Mouse (Mus musculus) hindbrain, embryonic 15.5 days (tissue): Measurements from ENCODE around the gene Zfhx3. TPM values are rescaled to one million over a fixed set of nuclear protein-coding genes. Genes with fewer than 3 reads are reported as not detected.

Source experiments
- ATAC-seq: fragments of 200-750 bp; cut with Nextera tagmentation; 2 replicates; pipeline ENCODE4 v1.8.0; 2017; ENCODE audit warnings: low read depth, moderate number of reproducible peaks, moderate TSS enrichment; ENCODE audit not compliant: low FRiP score
- H3K27ac ChIP-seq: fragments of 300-500 bp; sonication (generic); replicated peaks from 2 replicates; pipeline ENCODE4 v1.5.1; 2015; ENCODE audit warnings: mild to moderate bottlenecking, inconsistent platforms
- H3K27me3 ChIP-seq: fragments of 300-500 bp; sonication (generic); 2 replicates; pipeline ENCODE4 v1.6.1; 2015; ENCODE audit warnings: control low read depth, inconsistent platforms
- H3K36me3 ChIP-seq: fragments of 300-500 bp; sonication (generic); 2 replicates; pipeline ENCODE4 v1.6.1; 2015; ENCODE audit warnings: control low read depth, inconsistent platforms
- H3K4me1 ChIP-seq: fragments of 300-500 bp; sonication (generic); replicated peaks from 2 replicates; pipeline ENCODE4 v1.6.1; 2015; ENCODE audit warnings: control low read depth, inconsistent platforms
- H3K4me2 ChIP-seq: fragments of 300-500 bp; sonication (generic); 2 replicates; pipeline ENCODE4 v1.6.1; 2015; ENCODE audit warnings: moderate library complexity, mild to moderate bottlenecking, inconsistent platforms
- H3K4me3 ChIP-seq: fragments of 300-500 bp; sonication (generic); 2 replicates; pipeline ENCODE4 v1.5.1; 2015; ENCODE audit warnings: mild to moderate bottlenecking, inconsistent platforms
- H3K9ac ChIP-seq: fragments of 300-500 bp; sonication (generic); 2 replicates; pipeline ENCODE4 v1.6.1; 2015; ENCODE audit warnings: inconsistent platforms
- H3K9me3 ChIP-seq: fragments of 300-500 bp; sonication (generic); 2 replicates; pipeline ENCODE4 v1.6.1; 2016; ENCODE audit warnings: control low read depth, inconsistent platforms
- WGBS: fragments of 180-500 bp; shearing (Covaris S2); methylation state at CpG from one replicate; pipeline ENCODE4 v1.1.7; 2015; 5-methylcytosine and 5-hydroxymethylcytosine counted together
- polyA plus RNA-seq: library from polyadenylated mRNA; unstranded; fragments of >200 nt; fragmentation: Nextera tagmentation; extraction: Ambion mirVana; gene quantifications from 2 replicates; pipeline ENCODE4 v1.2.1, GENCODE M21; 2015

The Zfhx3 gene
- polyA plus RNA-seq, 1 experiment from 2014 or later, result 23.5 TPM

DNA sequence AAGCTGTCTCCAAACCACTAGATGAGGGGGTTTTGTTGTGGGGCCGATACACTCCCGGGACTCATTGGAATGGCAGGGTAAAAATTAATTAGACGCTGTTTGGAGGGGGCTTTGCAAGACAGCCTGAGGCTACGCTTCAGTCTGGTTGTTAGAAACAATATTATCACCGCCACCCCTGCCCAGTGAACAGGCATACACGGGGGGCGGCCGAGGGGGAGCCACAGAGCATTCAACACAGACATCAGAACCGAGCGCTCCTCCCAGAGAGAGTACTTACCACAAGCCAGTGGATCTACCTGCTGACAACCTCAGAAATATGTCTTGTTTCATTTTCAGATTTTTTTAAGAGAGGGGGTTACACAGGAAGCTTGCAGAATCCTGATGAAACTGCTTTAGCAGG, 635.9 kb downstream of the Zfhx3 start:
- WGBS, result 46% methylated on average over 10 of the region's 10 CpGs
- no peak for ATAC-seq

DNA sequence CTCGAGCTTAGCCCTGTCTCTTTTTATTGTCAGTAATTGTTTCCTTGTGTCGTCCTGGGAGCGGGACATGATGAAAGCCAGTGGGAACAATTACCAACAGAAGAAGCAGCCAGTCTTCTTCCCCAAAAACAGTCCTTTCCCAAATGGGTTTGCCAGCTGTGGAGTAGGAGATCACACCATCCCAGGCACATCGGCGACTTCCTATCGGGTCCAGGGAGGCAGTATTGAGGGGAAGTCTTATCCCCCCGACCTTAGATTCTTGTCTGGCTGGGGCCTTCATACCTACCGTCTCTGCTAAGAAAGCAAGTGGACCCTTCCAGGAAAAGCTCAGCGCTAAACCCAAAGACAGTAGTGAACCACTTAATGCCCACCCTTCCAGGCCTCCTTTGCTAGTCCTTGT, 637.4 kb downstream of the Zfhx3 start:
- no peak overlapping the region for H3K4me3 ChIP-seq
- 65% methylated on average over 9 of the region's 9 CpGs for WGBS
- ATAC-seq, result no peak
- no peaks in the 10 kb centered on the region for H3K36me3 ChIP-seq
- no peak overlapping the region for H3K9ac ChIP-seq
- H3K27ac ChIP-seq, result no peak overlapping the region
- H3K27me3 ChIP-seq, result peaks cover 7% of the 10 kb centered on the region; the same call in 1 of the 2 replicates
- no peaks in the 10 kb centered on the region for H3K9me3 ChIP-seq
- no peak overlapping the region for H3K4me2 ChIP-seq
- H3K4me1 ChIP-seq, result peaks cover 14% of the 10 kb centered on the region; the same call in 1 of the 2 replicates

More for the DNA sequence above, 635.9 kb downstream of the Zfhx3 start:
- Histone ChIP-seq H3K9me3 (no peaks in the 10 kb centered on the region), H3K4me2 (no peak overlapping the region), H3K36me3 (no peaks in the 10 kb centered on the region), H3K27me3 (peaks cover 10% of the 10 kb centered on the region; the same call in 1 of the 2 replicates), H3K4me3 (no peak overlapping the region), H3K9ac (no peak overlapping the region), H3K4me1 (peaks cover 14% of the 10 kb centered on the region; the same call in 1 of the 2 replicates), H3K27ac (no peak overlapping the region)

DNA sequence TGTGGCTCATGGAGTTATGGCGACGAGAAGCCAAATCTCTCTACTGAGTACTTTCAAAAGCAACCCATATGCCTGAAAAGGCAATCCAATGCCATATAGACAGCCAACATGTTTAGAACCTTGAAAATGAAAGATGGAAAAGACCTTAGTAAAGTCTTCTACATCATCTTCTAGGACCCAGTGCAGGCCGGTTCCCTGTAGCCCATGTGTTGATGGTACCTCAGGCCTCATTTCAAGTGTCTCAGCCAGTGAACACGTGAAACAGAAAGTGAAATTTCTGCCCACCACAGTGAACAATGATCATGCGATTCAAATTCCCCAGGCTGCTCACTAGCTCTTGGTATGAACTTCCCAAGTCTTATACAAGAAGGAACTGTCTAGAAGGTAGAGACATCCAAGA, 637.9 kb downstream of the Zfhx3 start:
- Histone ChIP-seq H3K27ac (no peak overlapping the region), H3K4me1 (peaks cover 14% of the 10 kb centered on the region; the same call in 1 of the 2 replicates), H3K36me3 (no peaks in the 10 kb centered on the region), H3K9me3 (no peaks in the 10 kb centered on the region), H3K9ac (no peak overlapping the region), H3K27me3 (peaks cover 6% of the 10 kb centered on the region; the same call in 1 of the 2 replicates), H3K4me2 (no peak overlapping the region), H3K4me3 (no peak overlapping the region)
- 93% methylated on average over 5 of the region's 5 CpGs for WGBS
- no peak for ATAC-seq

DNA sequence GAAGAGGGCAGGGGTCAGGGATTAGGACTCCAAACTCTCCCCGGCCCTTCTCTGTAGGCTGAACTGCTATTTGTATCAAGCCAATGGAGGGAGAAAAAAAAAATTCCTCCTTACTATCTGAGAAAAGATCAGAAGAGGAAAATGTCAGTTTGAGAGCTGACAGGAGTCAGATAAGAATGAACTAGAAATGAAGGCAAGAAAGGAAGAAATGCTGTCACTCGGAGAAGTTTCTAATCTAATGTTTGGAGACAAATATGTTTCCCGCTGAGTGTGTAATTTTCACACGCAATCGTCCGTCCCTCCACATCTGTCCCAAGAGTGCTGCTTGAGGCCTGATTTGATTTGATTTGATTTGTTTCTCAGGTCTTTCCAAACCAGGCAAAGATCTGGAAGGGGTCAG, 639.1 kb downstream of the Zfhx3 start:
- peaks cover 14% of the 10 kb centered on the region; the same call in 1 of the 2 replicates for H3K4me1 ChIP-seq
- no peak overlapping the region for H3K4me3 ChIP-seq
- 62% methylated on average over 6 of the region's 6 CpGs for WGBS
- H3K27ac ChIP-seq, result no peak overlapping the region
- H3K27me3 ChIP-seq, result peaks cover 6% of the 10 kb centered on the region; the same call in 1 of the 2 replicates
- no peak overlapping the region for H3K9ac ChIP-seq
- H3K4me2 ChIP-seq, result no peak overlapping the region
- ATAC-seq, result no peak
- H3K36me3 ChIP-seq, result no peaks in the 10 kb centered on the region
- H3K9me3 ChIP-seq, result no peaks in the 10 kb centered on the region

DNA sequence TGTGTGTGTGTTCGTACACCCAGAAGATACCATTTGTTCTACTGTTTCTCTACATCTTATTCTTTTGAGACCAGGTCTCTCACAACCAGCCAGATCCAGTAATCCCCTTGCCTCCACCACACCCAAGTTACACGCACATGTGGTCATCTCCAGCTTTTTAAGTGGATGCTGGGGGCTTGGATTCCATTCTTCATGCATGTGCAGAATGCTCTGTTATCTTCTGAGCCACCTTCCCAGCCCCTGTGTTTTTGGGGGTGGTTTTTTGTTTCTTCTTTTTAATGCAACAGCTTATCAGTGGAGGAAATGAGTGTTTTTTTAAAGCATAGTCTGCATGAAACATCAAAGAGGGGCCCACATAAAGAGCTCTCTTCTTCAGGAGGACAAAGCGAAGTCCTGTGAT, 639.8 kb downstream of the Zfhx3 start:
- no peak for ATAC-seq
- H3K9ac ChIP-seq, result no peak overlapping the region
- H3K4me3 ChIP-seq, result no peak overlapping the region
- no peak overlapping the region for H3K4me2 ChIP-seq
- peaks cover 6% of the 10 kb centered on the region; the same call in 1 of the 2 replicates for H3K27me3 ChIP-seq
- H3K27ac ChIP-seq, result no peak overlapping the region
- no peaks in the 10 kb centered on the region for H3K9me3 ChIP-seq
- H3K36me3 ChIP-seq, result no peaks in the 10 kb centered on the region
- peaks cover 14% of the 10 kb centered on the region; the same call in 1 of the 2 replicates for H3K4me1 ChIP-seq
- WGBS, result 91% methylated on average over 3 of the region's 3 CpGs

DNA sequence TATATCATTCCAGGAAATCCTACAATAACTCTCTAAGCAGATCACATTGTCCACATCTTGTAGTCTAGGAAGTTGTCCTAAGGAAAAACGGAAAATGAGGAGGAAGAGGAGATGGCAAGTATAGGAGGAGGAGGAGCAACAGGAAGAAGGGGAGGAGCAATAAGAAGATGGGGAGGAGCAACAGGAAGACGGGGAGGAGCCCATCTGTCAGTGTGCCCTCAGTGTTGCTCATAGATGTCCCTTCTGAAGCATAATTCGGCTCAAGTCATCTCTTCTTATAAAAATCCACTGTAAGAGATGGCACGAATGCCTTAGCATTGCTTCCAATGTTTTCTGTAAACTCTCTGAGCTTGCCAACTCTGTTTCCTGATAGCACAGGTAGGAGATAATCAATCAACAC, 640.8 kb downstream of the Zfhx3 start:
- peaks cover 6% of the 10 kb centered on the region; the same call in 1 of the 2 replicates for H3K27me3 ChIP-seq
- no peaks in the 10 kb centered on the region for H3K36me3 ChIP-seq
- H3K4me2 ChIP-seq, result no peak overlapping the region
- H3K9me3 ChIP-seq, result no peaks in the 10 kb centered on the region
- no peak overlapping the region for H3K9ac ChIP-seq
- H3K4me1 ChIP-seq, result peaks cover 7% of the 10 kb centered on the region; the same call in 1 of the 2 replicates
- no peak for ATAC-seq
- no peak overlapping the region for H3K27ac ChIP-seq
- no peak overlapping the region for H3K4me3 ChIP-seq
- WGBS, result 93% methylated on average over 4 of the region's 4 CpGs

DNA sequence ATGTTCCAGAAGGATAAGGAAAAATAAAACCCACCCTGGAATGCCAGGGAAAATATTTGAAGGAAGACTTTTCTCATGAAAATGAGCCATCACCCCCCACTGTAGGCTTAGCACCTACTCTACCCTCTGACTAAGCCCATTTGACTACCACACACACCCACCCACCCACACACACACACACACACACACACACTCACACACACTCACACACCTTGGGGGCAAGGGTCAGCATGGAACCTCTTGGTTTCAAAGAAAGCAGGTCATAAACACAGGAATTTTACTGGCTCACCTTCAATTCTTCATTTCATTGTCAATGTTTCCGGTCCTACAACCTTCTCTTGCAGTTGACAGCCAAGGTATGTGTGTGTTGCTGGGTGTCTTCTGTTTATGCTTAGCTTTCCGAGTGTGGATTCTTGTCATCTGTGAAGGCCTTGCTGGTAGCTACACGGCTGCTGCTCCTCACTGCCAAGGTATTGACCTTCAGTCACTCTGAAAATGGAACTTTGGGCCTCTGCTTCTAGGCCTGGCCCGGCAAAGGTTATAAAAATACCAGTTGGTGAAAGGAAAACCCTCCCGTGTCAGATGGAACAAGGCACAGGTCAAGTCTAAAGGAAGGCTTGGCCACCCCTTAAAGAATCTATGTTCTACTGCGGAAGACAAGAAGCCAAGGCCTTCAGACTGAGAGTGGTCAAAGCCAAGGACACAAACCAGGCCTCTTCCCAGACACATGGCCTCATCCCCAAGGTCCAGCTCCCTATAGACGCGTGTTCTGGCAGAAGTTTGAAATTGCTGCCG, 641.6 kb downstream of the Zfhx3 start:
- no peak for ATAC-seq
- H3K4me3 ChIP-seq, result no peak overlapping the region
- H3K27ac ChIP-seq, result no peak overlapping the region
- 91% methylated on average over 9 of the region's 9 CpGs for WGBS
- H3K36me3 ChIP-seq, result no peaks in the 10 kb centered on the region
- no peaks in the 10 kb centered on the region for H3K4me1 ChIP-seq
- peaks cover 6% of the 10 kb centered on the region; the same call in 1 of the 2 replicates for H3K27me3 ChIP-seq
- no peak overlapping the region for H3K4me2 ChIP-seq
- no peak overlapping the region for H3K9ac ChIP-seq
- no peaks in the 10 kb centered on the region for H3K9me3 ChIP-seq

DNA sequence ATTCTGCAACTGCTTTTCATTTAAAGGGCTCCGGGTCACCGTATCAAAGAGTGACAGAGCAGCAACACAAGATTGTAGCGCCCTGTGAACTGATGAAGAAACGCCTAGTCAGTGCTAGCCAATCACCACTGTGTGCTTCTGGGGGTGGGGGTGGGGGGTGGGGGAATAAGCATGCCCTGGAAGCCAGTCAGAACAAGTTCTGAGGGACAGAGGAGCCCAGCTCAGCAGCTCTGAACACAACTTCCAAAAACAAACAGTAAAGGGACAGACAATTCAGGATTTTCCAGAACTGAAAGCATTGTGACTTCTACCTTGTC, 642.2 kb downstream of the Zfhx3 start:
- WGBS, result 82% methylated on average over 4 of the region's 4 CpGs
- Histone ChIP-seq H3K27ac (no peak overlapping the region), H3K9me3 (no peaks in the 10 kb centered on the region), H3K4me3 (no peak overlapping the region), H3K4me1 (no peaks in the 10 kb centered on the region), H3K4me2 (no peak overlapping the region), H3K36me3 (no peaks in the 10 kb centered on the region), H3K9ac (no peak overlapping the region), H3K27me3 (peaks cover 5% of the 10 kb centered on the region; the same call in 1 of the 2 replicates)
- no peak for ATAC-seq

DNA sequence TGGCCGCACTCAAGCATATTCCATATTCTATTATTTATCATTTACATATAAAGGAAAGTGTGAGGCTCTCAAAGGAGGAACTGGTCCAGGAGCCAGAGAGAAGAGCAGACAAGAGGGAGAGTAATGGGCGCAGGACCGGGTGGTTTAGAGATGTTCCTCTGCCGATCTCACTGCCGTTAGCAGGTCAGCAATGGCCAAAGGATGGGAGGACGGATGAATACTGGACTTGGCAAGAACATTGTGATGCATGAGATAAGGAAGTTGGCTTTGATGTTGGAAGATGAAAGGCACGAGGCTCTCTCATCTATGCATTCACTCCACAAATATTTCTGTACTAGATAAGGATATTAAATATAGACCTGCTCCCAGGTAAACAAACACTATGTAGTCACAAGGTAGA, 648.6 kb downstream of the Zfhx3 start:
- Histone ChIP-seq H3K9me3 (no peaks in the 10 kb centered on the region), H3K4me1 (peaks cover 20% of the 10 kb centered on the region), H3K9ac (no peak overlapping the region), H3K4me3 (no peak overlapping the region), H3K27me3 (no peaks in the 10 kb centered on the region), H3K4me2 (no peak overlapping the region), H3K36me3 (no peaks in the 10 kb centered on the region), H3K27ac (no peak overlapping the region)
- ATAC-seq, result no peak
- WGBS, result 89% methylated on average over 7 of the region's 7 CpGs

DNA sequence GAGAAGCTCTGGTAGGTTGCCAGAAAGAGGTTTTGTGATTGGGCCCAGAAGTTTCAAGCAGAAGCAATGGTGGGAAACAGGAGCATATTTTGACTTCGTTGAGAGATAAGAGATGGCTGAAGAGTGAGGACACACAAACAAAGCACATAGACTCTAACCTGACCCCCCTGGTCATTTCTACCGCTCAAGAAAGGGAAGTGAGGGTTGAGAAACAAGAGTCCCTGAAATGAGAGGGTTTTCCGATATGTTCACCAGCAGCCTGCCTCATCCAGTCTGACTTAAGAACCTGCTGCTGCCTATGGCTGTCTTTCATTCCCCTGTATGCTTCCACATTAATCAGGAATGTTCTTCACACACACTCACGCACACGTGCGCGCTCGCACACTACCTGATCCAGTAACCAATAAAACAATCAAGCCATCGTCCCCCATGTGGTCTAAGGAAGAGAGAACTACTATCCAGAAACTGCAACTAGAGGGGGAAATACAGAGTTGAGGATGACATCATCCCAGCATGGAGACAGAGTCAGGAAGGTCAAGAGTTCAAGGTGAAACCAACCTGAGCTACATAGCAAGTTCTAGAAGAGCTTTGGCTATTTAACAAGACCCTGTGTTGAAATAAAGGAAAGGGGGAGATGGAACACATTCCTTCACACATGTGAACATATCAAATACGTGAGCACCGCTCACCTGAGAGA, 649.7 kb downstream of the Zfhx3 start:
- Histone ChIP-seq H3K9ac (no peak overlapping the region), H3K36me3 (no peaks in the 10 kb centered on the region), H3K4me2 (no peak overlapping the region), H3K27ac (no peak overlapping the region), H3K27me3 (no peaks in the 10 kb centered on the region), H3K4me1 (peaks cover 20% of the 10 kb centered on the region), H3K9me3 (no peaks in the 10 kb centered on the region), H3K4me3 (no peak overlapping the region)
- no peak for ATAC-seq
- WGBS, result 96% methylated on average over 11 of the region's 11 CpGs

DNA sequence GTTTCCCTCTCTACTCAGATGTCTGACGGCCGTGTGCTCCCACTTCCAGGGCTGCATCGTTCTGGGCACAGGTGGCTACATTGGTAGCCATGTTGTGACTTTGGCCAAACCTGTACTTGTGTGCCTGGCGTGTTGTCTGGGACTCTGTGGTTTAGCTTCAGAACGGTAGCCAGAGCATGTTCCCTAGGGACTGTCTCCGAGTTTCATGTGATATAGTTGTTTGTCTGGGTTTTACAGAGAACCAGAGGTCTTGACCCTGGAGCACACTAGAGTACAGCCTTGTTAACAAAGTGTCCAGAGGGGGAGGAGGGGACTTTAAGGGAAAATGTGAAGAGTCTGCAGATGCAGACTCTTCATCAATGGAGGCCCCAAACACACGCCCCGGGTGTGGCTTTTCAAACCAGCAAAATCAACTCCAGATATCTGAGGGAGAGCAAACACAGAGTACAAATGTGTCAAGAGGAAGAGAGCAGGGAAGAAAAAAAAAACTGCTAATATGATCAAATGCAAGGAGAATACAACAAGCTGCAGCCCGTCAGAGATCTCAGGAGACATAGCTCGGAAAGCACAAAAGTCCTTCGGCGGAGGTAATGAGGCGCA, 650.6 kb downstream of the Zfhx3 start:
- Histone ChIP-seq H3K9me3 (no peaks in the 10 kb centered on the region), H3K4me2 (no peak overlapping the region), H3K9ac (no peak overlapping the region), H3K27me3 (no peaks in the 10 kb centered on the region), H3K27ac (no peak overlapping the region), H3K36me3 (no peaks in the 10 kb centered on the region), H3K4me3 (no peak overlapping the region), H3K4me1 (peaks cover 20% of the 10 kb centered on the region)
- WGBS, result 41% methylated on average over 13 of the region's 13 CpGs
- ATAC-seq, result no peak

DNA sequence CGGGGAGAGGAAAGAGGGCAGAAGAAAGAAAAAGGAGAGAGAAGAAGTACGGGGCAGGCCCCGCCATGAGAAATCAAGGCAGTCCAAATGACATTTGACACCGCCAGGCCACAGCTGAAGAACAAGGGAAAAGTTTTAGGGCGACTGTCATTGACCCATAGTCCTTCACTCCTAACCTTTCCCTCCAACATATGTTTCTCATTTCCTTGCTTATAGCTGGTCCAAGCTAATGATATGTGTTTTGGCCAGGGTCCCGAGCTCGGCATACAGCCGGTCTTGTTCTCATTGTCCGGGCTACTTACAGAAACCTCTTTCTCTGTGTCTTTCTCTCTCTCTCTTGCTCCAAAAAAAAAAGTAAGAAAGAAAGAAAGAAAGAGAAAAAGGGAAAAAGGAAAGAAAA, 651.4 kb downstream of the Zfhx3 start:
- no peak overlapping the region for H3K27ac ChIP-seq
- no peak overlapping the region for H3K4me3 ChIP-seq
- no peaks in the 10 kb centered on the region for H3K27me3 ChIP-seq
- no peaks in the 10 kb centered on the region for H3K36me3 ChIP-seq
- H3K9ac ChIP-seq, result no peak overlapping the region
- no peak overlapping the region for H3K4me2 ChIP-seq
- WGBS, result 42% methylated on average over 9 of the region's 9 CpGs
- H3K9me3 ChIP-seq, result no peaks in the 10 kb centered on the region
- peaks cover 20% of the 10 kb centered on the region for H3K4me1 ChIP-seq
- no peak for ATAC-seq
